In genomic region chr11:78301357-78302084, GRCm38 (mm10) we compare ENCODE assay signal across 8 mouse cellular contexts. TPM values are rescaled to one million over a fixed set of nuclear protein-coding genes. Genes with fewer than 3 reads are reported as not detected.
DNase-seq lines count a peak whose midpoint lies in the region; ATAC-seq and TF ChIP-seq lines count a peak whose summit lies in the region.

Gene Spag5, plus strand, starts transcription at chr11:78301529.

- no peaks in the 10 kb centered on the region for H3K27me3 ChIP-seq in hindbrain, embryonic 10.5 days (ENCODE audit: insufficient read depth, poor library complexity, severe bottlenecking)
- H3K27me3 ChIP-seq in lung, postnatal 0 days (replicated peaks; ENCODE audit: insufficient read depth, low read length), result no peaks in the 10 kb centered on the region

- no peak for TF ChIP-seq CTCF in lung, postnatal 0 days (IDR thresholded peaks at IDR 0.05)

- H3K4me1 ChIP-seq in hindbrain, embryonic 10.5 days (replicated peaks), result peaks cover 32% of the 10 kb centered on the region
- no peaks in the 10 kb centered on the region for H3K4me1 ChIP-seq in lung, postnatal 0 days (ENCODE audit: insufficient read depth, low read depth, low read length)

- DNase-seq in MN1 (ENCODE audit: low spot score), result peak; percentile 94
- peak; percentile 87 for DNase-seq in cerebellum, adult 9-10 months
- DNase-seq in hindbrain, embryonic 10.5 days (ENCODE audit: low spot score), result peak; percentile 92
- DNase-seq in layer of hippocampus, adult 9-11 months, result peak; percentile 95
- DNase-seq in lung, postnatal 0 days (ENCODE audit: low spot score), result peak; percentile 95
- DNase-seq in ovary, postnatal 14 days (ENCODE audit: low spot score), result peak; percentile 87
- peak; percentile 92 for DNase-seq in thymus, postnatal 14 days

- H3K9me3 ChIP-seq in hindbrain, embryonic 10.5 days, result no peaks in the 10 kb centered on the region
- H3K9me3 ChIP-seq in lung, postnatal 0 days (ENCODE audit: low read length), result no peaks in the 10 kb centered on the region

- peaks cover 35% of the 10 kb centered on the region for H3K36me3 ChIP-seq in hindbrain, embryonic 10.5 days
- H3K36me3 ChIP-seq in lung, postnatal 0 days (ENCODE audit: insufficient read depth, low read length), result no peaks in the 10 kb centered on the region

- H3K27ac ChIP-seq in hindbrain, embryonic 10.5 days, result peak within 1 kb of the TSS; percentile 93
- no peak within 1 kb of the TSS for H3K27ac ChIP-seq in lung, postnatal 0 days (ENCODE audit: low read length)

- peak; percentile 97 for ATAC-seq in frontal cortex, adult (ENCODE audit: low TSS enrichment)
- ATAC-seq in lung, postnatal 0 days, result peak; percentile 100

- no peak within 1 kb of the TSS for H3K9ac ChIP-seq in lung, postnatal 0 days (replicated peaks; ENCODE audit: low read depth)

- WGBS in hindbrain, embryonic 10.5 days, result under 1% methylated on average over 49 of the region's 49 CpGs
- WGBS in lung, postnatal 0 days, result under 1% methylated on average over 49 of the region's 49 CpGs

- H3K4me2 ChIP-seq in lung, postnatal 0 days (replicated peaks; ENCODE audit: low read depth, low read length), result peak within 1 kb of the TSS; percentile 91

- peak within 1 kb of the TSS; percentile 77 for H3K4me3 ChIP-seq in hindbrain, embryonic 10.5 days
- H3K4me3 ChIP-seq in lung, postnatal 0 days (ENCODE audit: low read depth, low read length), result peak within 1 kb of the TSS; percentile 71

- no peak for TF ChIP-seq EP300 in lung, postnatal 0 days (IDR thresholded peaks at IDR 0.05)

RNA-seq across cellular contexts. Expression of gene Spag5, which starts in this region (rescaled TPM):
- polyA plus RNA-seq in hindbrain, embryonic 10.5 days (2016; fragmentation: Nextera tagmentation; extraction: Ambion mirVana), result 53.2 and 62.7 TPM in 2 replicates
- polyA plus RNA-seq in lung, postnatal 0 days (2015; fragmentation: Nextera tagmentation; extraction: Ambion mirVana), result 1.4 and 2.5 TPM in 2 replicates

Comparison
In these comparisons a context has a peak if more than half of its experiments do, and no peak if none do; other contexts are left out.
1. RNA of gene Spag5 (polyA plus RNA-seq): 53.2 to 62.7 TPM in hindbrain, embryonic 10.5 days; 1.4 to 2.5 TPM in lung, postnatal 0 days; every median in the first group is over 10 times any median in the second.
2. Peak in every context shown above with its lines, with median percentiles within 50 percentile points of each other: DNase-seq.